Mouse (Mus musculus) lung, adult 2 months (tissue): ENCODE results near the gene Cxxc4.

Source experiments
- CTCF ChIP-seq: fragments of 200-500 bp; IDR thresholded peaks from 2 replicates; pipeline ENCODE4 v1.5.1; 2011; ENCODE audit warnings: mild to moderate bottlenecking, low read length, control low read depth; ENCODE audit not compliant: insufficient read depth
- POLR2A ChIP-seq: fragments of 200-500 bp; IDR thresholded peaks from 2 replicates; pipeline ENCODE4 v1.6.1; 2011; ENCODE audit warnings: low read depth, mild to moderate bottlenecking, control low read depth, low read length, borderline replicate concordance; ENCODE audit errors: extremely low read depth

GRCm38 (mm10) chr3:134307801-134308200 lies 71.5 kb downstream of the Cxxc4 start:
- TF ChIP-seq CTCF: no peak
- TF ChIP-seq POLR2A: no peak
